Mouse (Mus musculus): Measurements from ENCODE around the gene Zfhx3. TPM values are rescaled to one million over a fixed set of nuclear protein-coding genes. Genes with fewer than 3 reads are reported as not detected.

Gene Zfhx3
- polyA plus RNA-seq, 1 experiment from 2014 or later = 4.4 TPM

DNA sequence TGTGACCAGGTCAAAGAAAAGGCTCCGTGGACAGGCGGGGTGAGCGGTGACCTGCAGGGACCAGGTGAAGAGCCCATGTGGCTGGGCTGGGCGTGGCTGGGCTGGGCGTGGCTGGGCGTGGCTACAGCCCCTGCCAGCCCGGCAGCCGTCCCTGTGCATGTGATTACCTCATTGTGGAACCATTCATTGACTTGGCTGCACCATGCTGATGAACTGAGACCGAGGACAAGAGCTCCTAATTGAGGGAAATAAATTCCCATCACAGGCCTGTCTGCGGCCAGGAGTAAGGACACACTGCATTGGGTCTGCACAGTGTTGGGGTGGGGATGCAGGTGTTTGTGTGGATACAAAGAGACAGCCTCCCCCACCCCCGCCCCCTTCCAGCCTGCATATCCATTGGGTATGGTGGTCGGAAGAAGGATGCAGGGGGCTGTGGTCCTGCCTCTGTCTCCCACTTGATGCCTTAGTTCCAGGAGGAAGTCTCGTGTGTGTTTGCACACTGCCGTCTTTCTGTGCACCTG is 956.9 kb downstream of the Zfhx3 start:
- no peak for ATAC-seq (replicated peaks; ENCODE audit: insufficient number of reproducible peaks, insufficient read depth, low FRiP score, low read depth)
- Histone ChIP-seq H3K27me3 (no peaks in the 10 kb centered on the region), H3K9me3 (replicated peaks) (no peaks in the 10 kb centered on the region), H3K4me1 (replicated peaks) (peaks cover 63% of the 10 kb centered on the region), H3K4me2 (no peak overlapping the region), H3K36me3 (no peaks in the 10 kb centered on the region), H3K9ac (no peak overlapping the region), H3K4me3 (no peak overlapping the region), H3K27ac (no peak overlapping the region)
- WGBS = 73% methylated on average over 14 of the region's 14 CpGs

GRCm38 (mm10) chr8:108900541-108900940 is 958.1 kb downstream of the Zfhx3 start:
- WGBS = 30% methylated on average over 10 of the region's 10 CpGs
- Histone ChIP-seq H3K27me3 (no peaks in the 10 kb centered on the region), H3K4me2 (no peak overlapping the region), H3K9me3 (replicated peaks) (no peaks in the 10 kb centered on the region), H3K27ac (peak overlapping the region; percentile 17), H3K36me3 (no peaks in the 10 kb centered on the region), H3K4me1 (replicated peaks) (peaks cover 51% of the 10 kb centered on the region), H3K4me3 (no peak overlapping the region), H3K9ac (no peak overlapping the region)
- no peak for ATAC-seq (replicated peaks; ENCODE audit: insufficient number of reproducible peaks, insufficient read depth, low FRiP score, low read depth)

DNA sequence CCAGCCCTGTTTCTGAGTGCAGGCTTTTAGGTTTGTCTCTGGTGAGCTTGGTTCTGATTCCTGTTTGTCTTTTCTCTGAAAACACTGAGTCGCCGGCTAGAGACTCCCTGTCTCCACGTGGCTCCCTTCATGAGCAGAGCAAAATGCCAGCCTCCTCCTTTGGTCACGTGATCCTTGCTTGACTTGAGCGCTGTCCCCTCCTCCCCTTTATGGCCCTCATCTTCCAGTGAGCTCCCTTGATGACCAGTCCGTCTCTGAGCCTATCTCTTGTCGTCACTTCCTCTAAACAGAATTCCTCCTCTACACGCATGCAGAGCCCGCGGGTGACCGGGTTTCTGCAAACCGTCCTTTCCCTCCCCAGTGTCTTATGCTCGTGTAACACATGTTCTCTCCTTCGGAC is 958.8 kb downstream of the Zfhx3 start:
- H3K36me3 ChIP-seq = no peaks in the 10 kb centered on the region
- H3K9ac ChIP-seq = no peak overlapping the region
- no peak; the same call in 1 of the 2 replicates for ATAC-seq (replicated peaks; ENCODE audit: insufficient number of reproducible peaks, insufficient read depth, low FRiP score, low read depth)
- H3K4me2 ChIP-seq = peak overlapping the region; percentile 21; the same call in 1 of the 2 replicates
- H3K9me3 ChIP-seq (replicated peaks) = no peaks in the 10 kb centered on the region
- 36% methylated on average over 14 of the region's 14 CpGs for WGBS
- H3K27ac ChIP-seq = peak overlapping the region; percentile 17; the same call in 1 of the 2 replicates
- H3K27me3 ChIP-seq = no peaks in the 10 kb centered on the region
- peaks cover 44% of the 10 kb centered on the region for H3K4me1 ChIP-seq (replicated peaks)
- H3K4me3 ChIP-seq = no peak overlapping the region

- WGBS = 87% methylated on average over 15 of the region's 15 CpGs
- H3K27ac ChIP-seq = no peak overlapping the region
Measured at GRCm38 (mm10) chr8:108903550-108903949, 961.1 kb downstream of the Zfhx3 start.

DNA sequence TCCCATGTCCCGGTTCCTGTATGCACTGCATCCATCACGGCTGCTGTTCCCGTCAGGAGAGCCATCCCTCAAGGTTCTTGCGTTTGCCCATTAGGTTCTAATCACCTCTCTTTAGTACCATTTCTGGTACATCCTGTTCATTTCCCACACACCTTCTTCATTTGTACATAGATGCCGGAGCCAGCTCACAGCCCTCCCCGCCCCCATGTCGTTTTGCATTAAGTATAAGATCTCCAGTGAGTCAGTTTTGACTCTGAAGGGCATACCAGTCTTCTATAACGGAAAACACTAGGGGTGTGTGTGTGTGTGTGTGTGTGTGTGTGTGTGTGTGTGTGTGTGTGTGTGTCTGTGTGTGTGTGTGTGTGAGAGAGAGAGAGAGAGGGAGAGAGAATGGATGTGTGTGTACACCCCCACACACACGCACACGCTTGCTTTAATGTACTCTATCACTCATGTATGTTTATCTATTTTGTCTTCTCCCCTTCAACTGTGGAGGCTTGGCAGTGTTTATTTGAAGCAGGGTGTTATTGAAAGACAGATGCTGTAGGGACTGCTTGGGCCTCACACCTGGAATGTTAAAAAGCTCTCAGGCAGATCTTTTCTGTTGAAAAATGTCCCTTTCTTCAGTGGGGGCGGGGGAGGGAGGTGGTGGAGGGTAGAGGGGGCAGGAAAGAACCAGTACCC is 962.0 kb downstream of the Zfhx3 start:
- Histone ChIP-seq H3K4me2 (no peak overlapping the region), H3K36me3 (no peaks in the 10 kb centered on the region), H3K9me3 (replicated peaks) (no peaks in the 10 kb centered on the region), H3K4me3 (no peak overlapping the region), H3K9ac (no peak overlapping the region), H3K27me3 (no peaks in the 10 kb centered on the region), H3K27ac (no peak overlapping the region), H3K4me1 (replicated peaks) (peaks cover 15% of the 10 kb centered on the region)
- 74% methylated on average over 11 of the region's 11 CpGs for WGBS
- ATAC-seq (replicated peaks; ENCODE audit: insufficient number of reproducible peaks, insufficient read depth, low FRiP score, low read depth) = no peak

More at GRCm38 (mm10) chr8:108903550-108903949, 961.1 kb downstream of the Zfhx3 start:
- H3K4me3 ChIP-seq = no peak overlapping the region
- H3K4me1 ChIP-seq (replicated peaks) = peaks cover 21% of the 10 kb centered on the region
- H3K4me2 ChIP-seq = no peak overlapping the region
- H3K27me3 ChIP-seq = no peaks in the 10 kb centered on the region
- no peaks in the 10 kb centered on the region for H3K36me3 ChIP-seq
- no peaks in the 10 kb centered on the region for H3K9me3 ChIP-seq (replicated peaks)
- ATAC-seq (replicated peaks; ENCODE audit: insufficient number of reproducible peaks, insufficient read depth, low FRiP score, low read depth) = no peak
- H3K9ac ChIP-seq = no peak overlapping the region

- no peak overlapping the region for H3K9ac ChIP-seq
- no peaks in the 10 kb centered on the region for H3K9me3 ChIP-seq (replicated peaks)
- no peaks in the 10 kb centered on the region for H3K36me3 ChIP-seq
- ATAC-seq (replicated peaks; ENCODE audit: insufficient number of reproducible peaks, insufficient read depth, low FRiP score, low read depth) = no peak
- no peak overlapping the region for H3K4me2 ChIP-seq
- peaks cover 10% of the 10 kb centered on the region for H3K4me1 ChIP-seq (replicated peaks)
- no peak overlapping the region for H3K27ac ChIP-seq
- no peak overlapping the region for H3K4me3 ChIP-seq
- H3K27me3 ChIP-seq = no peaks in the 10 kb centered on the region
- 84% methylated on average over 9 of the region's 9 CpGs for WGBS
Measured at GRCm38 (mm10) chr8:108908066-108908465, 965.6 kb downstream of the Zfhx3 start.

GRCm38 (mm10) chr8:108908540-108908939 is 966.1 kb downstream of the Zfhx3 start:
- H3K36me3 ChIP-seq = no peaks in the 10 kb centered on the region
- H3K27me3 ChIP-seq = no peaks in the 10 kb centered on the region
- no peaks in the 10 kb centered on the region for H3K9me3 ChIP-seq (replicated peaks)
- H3K4me2 ChIP-seq = no peak overlapping the region
- no peak overlapping the region for H3K27ac ChIP-seq
- 87% methylated on average over 16 of the region's 16 CpGs for WGBS
- H3K9ac ChIP-seq = no peak overlapping the region
- no peak overlapping the region for H3K4me3 ChIP-seq
- no peak for ATAC-seq (replicated peaks; ENCODE audit: insufficient number of reproducible peaks, insufficient read depth, low FRiP score, low read depth)
- peaks cover 10% of the 10 kb centered on the region for H3K4me1 ChIP-seq (replicated peaks)

DNA sequence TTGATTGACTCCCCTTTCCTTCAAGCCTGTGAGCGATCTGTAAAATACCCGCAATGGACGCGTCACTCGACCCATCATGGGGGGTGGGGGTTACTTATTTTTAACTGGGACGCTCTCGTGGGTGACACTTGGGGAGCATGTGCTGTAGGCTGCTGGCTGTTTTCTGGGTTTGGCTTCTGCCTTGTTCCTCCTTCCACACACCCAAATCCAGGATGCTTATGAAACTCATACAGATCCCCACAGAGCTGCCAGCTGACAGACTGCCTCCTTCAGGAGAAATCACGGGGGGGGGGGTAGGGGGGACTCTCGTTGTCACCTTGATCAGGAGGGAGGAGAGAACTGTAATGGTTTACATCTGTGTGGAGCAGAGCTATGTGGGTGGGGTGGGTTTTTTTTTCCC is 966.6 kb downstream of the Zfhx3 start:
- H3K27ac ChIP-seq = no peak overlapping the region
- no peak overlapping the region for H3K4me3 ChIP-seq
- H3K9ac ChIP-seq = no peak overlapping the region
- H3K4me1 ChIP-seq (replicated peaks) = peaks cover 10% of the 10 kb centered on the region
- H3K36me3 ChIP-seq = no peaks in the 10 kb centered on the region
- ATAC-seq (replicated peaks; ENCODE audit: insufficient number of reproducible peaks, insufficient read depth, low FRiP score, low read depth) = no peak
- 69% methylated on average over 9 of the region's 9 CpGs for WGBS
- no peaks in the 10 kb centered on the region for H3K9me3 ChIP-seq (replicated peaks)
- H3K27me3 ChIP-seq = no peaks in the 10 kb centered on the region
- no peak overlapping the region for H3K4me2 ChIP-seq

DNA sequence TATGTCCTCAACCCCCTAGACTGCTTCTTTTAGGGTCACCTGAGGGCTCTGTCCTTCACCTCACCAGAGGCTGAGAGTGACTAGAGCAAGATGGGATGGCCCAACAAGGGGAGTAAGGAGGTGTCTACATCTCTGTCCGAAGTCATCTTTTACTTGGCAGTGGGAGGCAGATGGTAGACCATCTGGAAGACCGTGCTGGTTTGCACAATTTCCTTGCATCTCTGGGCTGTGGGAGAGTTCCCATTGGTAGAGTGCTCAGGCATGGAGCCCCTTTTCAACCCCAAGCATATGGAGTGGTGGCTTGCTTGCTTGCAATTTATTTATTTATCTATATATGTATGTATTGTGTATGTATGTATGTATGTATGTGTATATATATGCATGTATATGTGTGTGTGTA is 967.0 kb downstream of the Zfhx3 start:
- 90% methylated on average over 2 of the region's 2 CpGs for WGBS
- H3K4me3 ChIP-seq = no peak overlapping the region
- H3K36me3 ChIP-seq = no peaks in the 10 kb centered on the region
- no peaks in the 10 kb centered on the region for H3K9me3 ChIP-seq (replicated peaks)
- no peak overlapping the region for H3K27ac ChIP-seq
- H3K4me1 ChIP-seq (replicated peaks) = peaks cover 10% of the 10 kb centered on the region
- no peak overlapping the region for H3K4me2 ChIP-seq
- no peak for ATAC-seq (replicated peaks; ENCODE audit: insufficient number of reproducible peaks, insufficient read depth, low FRiP score, low read depth)
- no peak overlapping the region for H3K9ac ChIP-seq
- no peaks in the 10 kb centered on the region for H3K27me3 ChIP-seq

GRCm38 (mm10) chr8:108910843-108911242 is 968.4 kb downstream of the Zfhx3 start:
- Histone ChIP-seq H3K9me3 (replicated peaks) (no peaks in the 10 kb centered on the region), H3K36me3 (no peaks in the 10 kb centered on the region), H3K27me3 (no peaks in the 10 kb centered on the region), H3K4me1 (replicated peaks) (peaks cover 17% of the 10 kb centered on the region), H3K9ac (no peak overlapping the region), H3K4me3 (no peak overlapping the region), H3K27ac (peak overlapping the region; percentile 70), H3K4me2 (0 out of 2 replicates have a peak overlapping the region, but pooled peaks have one; percentile 28)
- 40% methylated on average over 12 of the region's 12 CpGs for WGBS
- ATAC-seq (replicated peaks; ENCODE audit: insufficient number of reproducible peaks, insufficient read depth, low FRiP score, low read depth) = 0 out of 2 replicates have a peak, but pooled peaks have one; percentile 30

- WGBS = 11% methylated on average over 6 of the region's 6 CpGs
- Histone ChIP-seq H3K27ac (peak overlapping the region; percentile 70), H3K4me3 (no peak overlapping the region), H3K27me3 (no peaks in the 10 kb centered on the region), H3K9ac (no peak overlapping the region), H3K4me1 (replicated peaks) (peaks cover 21% of the 10 kb centered on the region), H3K36me3 (peaks cover under 1% of the 10 kb centered on the region; the same call in 1 of the 2 replicates), H3K4me2 (no peak overlapping the region), H3K9me3 (replicated peaks) (no peaks in the 10 kb centered on the region)
- ATAC-seq (replicated peaks; ENCODE audit: insufficient number of reproducible peaks, insufficient read depth, low FRiP score, low read depth) = no peak
Measured at GRCm38 (mm10) chr8:108911511-108911910, 969.1 kb downstream of the Zfhx3 start.

GRCm38 (mm10) chr8:108912998-108913397 is 970.6 kb downstream of the Zfhx3 start:
- no peak for ATAC-seq (replicated peaks; ENCODE audit: insufficient number of reproducible peaks, insufficient read depth, low FRiP score, low read depth)
- Histone ChIP-seq H3K27ac (no peak overlapping the region), H3K36me3 (peaks cover 5% of the 10 kb centered on the region; the same call in 1 of the 2 replicates), H3K27me3 (no peaks in the 10 kb centered on the region), H3K4me3 (no peak overlapping the region), H3K4me2 (no peak overlapping the region), H3K9me3 (replicated peaks) (no peaks in the 10 kb centered on the region), H3K4me1 (replicated peaks) (peaks cover 23% of the 10 kb centered on the region), H3K9ac (no peak overlapping the region)
- WGBS = 86% methylated on average over 7 of the region's 7 CpGs

Measured in heart, embryonic 15.5 days (tissue).